Mouse (Mus musculus): ENCODE results near the gene Elf3.
A peak's percentile ranks its signal among the peaks of the same experiment; 100 is the strongest.

DNA sequence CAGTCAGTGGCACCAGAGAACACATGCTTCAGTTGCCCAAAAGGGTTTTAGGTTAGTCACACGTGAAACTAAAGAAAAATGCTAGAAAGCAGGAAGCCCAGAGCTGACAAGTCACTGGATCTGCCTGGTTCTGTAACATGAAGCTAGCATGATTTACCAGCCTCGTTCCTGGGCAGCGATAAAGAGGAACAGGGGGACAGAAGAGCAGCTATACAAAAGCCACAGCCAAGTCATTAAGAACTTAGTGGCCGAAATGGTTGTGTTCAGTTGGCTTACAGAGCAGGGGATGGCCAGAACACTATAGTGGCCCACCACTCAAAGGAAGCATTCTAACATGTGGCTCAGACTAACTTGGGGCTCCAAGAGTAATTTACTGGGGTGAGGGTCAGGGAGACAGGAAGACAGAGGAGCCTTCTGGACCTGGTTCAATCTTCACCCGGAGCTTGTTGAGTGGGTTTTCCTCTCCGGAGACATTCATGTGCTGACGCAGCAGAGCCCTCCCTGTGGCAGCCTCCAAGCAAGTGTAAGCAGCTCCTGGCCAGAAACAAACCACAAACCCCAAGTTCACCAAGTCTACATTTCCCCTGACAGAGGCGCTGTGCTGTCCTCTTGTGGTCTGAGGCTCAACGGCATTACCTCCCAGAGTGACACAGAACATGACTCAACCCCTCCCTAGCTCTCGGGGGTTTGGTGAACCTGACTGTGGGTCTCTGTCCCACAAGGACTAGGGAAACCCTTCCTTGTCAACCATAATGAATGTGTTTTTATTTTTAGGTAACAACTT is 9.5 kb upstream of the Elf3 start:
- TF ChIP-seq CTCF (IDR thresholded peaks at IDR 0.05; ENCODE audit: low read depth, low read length) (peak; percentile 23), POLR2A (IDR thresholded peaks at IDR 0.05; ENCODE audit: insufficient read depth, low read length) (no peak)

Measured in ES-Bruce4 (cell line).